Mouse (Mus musculus) liver, embryonic 16.5 days (tissue): Measurements from ENCODE around the gene Rab30. TPM values are rescaled to one million over a fixed set of nuclear protein-coding genes. Genes with fewer than 3 reads are reported as not detected.
"Not testable (repeated sequence)": the region's sequence is repeated elsewhere in the genome, so short reads cannot be mapped to it uniquely, and the experiment has no call there.

Source experiments
- ATAC-seq: fragments of 200-750 bp; cut with Nextera tagmentation; 2 replicates; pipeline ENCODE4 v1.8.0; 2017; ENCODE audit warnings: low read depth, mild to moderate bottlenecking, moderate number of reproducible peaks, moderate library complexity
- H3K27ac ChIP-seq: fragments of 300-500 bp; sonication (generic); 2 replicates; pipeline ENCODE4 v1.5.1; 2014; ENCODE audit warnings: mild to moderate bottlenecking, low read length
- H3K27me3 ChIP-seq: fragments of 300-500 bp; sonication (generic); 2 replicates; pipeline ENCODE4 v1.6.1; 2014; ENCODE audit warnings: low read depth, low read length, mixed read lengths; ENCODE audit not compliant: control insufficient read depth, insufficient read depth
- H3K36me3 ChIP-seq: fragments of 300-500 bp; sonication (generic); 2 replicates; pipeline ENCODE4 v1.6.1; 2014; ENCODE audit warnings: mild to moderate bottlenecking; ENCODE audit not compliant: control insufficient read depth, insufficient read depth
- H3K4me1 ChIP-seq: fragments of 300-500 bp; sonication (generic); 2 replicates; pipeline ENCODE4 v1.6.1; 2014; ENCODE audit warnings: low read depth, low read length, mixed read lengths; ENCODE audit not compliant: control insufficient read depth
- H3K4me2 ChIP-seq: fragments of 300-500 bp; sonication (generic); 2 replicates; pipeline ENCODE4 v1.6.1; 2014; ENCODE audit warnings: low read depth, low read length, mixed read lengths
- H3K4me3 ChIP-seq: fragments of 300-500 bp; sonication (generic); 2 replicates; pipeline ENCODE4 v1.5.1; 2014; ENCODE audit warnings: low read depth, mild to moderate bottlenecking, low read length
- H3K9ac ChIP-seq: fragments of 300-500 bp; sonication (generic); 2 replicates; pipeline ENCODE4 v1.6.1; 2014; ENCODE audit warnings: low read depth, low read length
- H3K9me3 ChIP-seq: fragments of 300-500 bp; sonication (generic); replicated peaks from 2 replicates; pipeline ENCODE4 v1.6.1; 2016; ENCODE audit warnings: low read length; ENCODE audit not compliant: control insufficient read depth
- WGBS: fragments of 180-500 bp; shearing (Covaris S2); extraction: QIAGEN DNeasy Blood & Tissue Kit; methylation state at CpG from one replicate; pipeline ENCODE4 v1.1.7; 2014; ENCODE audit not compliant: insufficient replicate concordance; 5-methylcytosine and 5-hydroxymethylcytosine counted together
- polyA plus RNA-seq: library from polyadenylated mRNA; unstranded; fragments of >200 nt; fragmentation: Nextera tagmentation; extraction: Ambion mirVana; gene quantifications from 2 replicates; pipeline ENCODE4 v1.2.1, GENCODE M21; 2015

Gene Rab30
- polyA plus RNA-seq, 1 experiment from 2014 or later, result 5.3 TPM

- no peak overlapping the region for H3K4me2 ChIP-seq
- no peak for ATAC-seq
- no peaks in the 10 kb centered on the region for H3K4me1 ChIP-seq
- no peak overlapping the region for H3K27ac ChIP-seq
- no peak overlapping the region for H3K4me3 ChIP-seq
- H3K9ac ChIP-seq, result no peak overlapping the region
- 42% methylated on average over 3 of the region's 3 CpGs for WGBS
- H3K9me3 ChIP-seq, result no peaks in the 10 kb centered on the region
- H3K36me3 ChIP-seq, result no peaks in the 10 kb centered on the region
- no peaks in the 10 kb centered on the region for H3K27me3 ChIP-seq
Measured at GRCm38 (mm10) chr7:92720156-92720905, 21.1 kb upstream of the Rab30 start.

DNA sequence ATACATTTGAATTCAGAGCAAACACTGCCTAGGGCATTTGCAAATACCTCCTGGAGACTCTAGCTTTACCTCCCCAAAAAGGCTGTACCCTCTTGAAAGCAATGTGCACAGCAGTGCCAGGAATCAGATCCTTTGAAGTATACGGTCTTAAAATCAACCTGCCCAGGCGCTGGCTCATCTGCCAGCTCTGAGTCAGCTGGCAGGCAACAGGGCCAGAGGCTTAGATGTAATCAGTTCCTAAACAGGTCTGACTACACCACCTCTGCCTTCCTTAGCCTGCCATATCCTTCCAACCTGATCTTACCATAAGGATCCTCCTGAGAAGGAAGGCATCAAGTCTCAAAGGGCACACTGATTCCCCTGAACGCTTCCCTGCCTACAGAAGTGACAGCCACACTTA, 17.7 kb upstream of the Rab30 start:
- Histone ChIP-seq H3K9me3 (no peaks in the 10 kb centered on the region), H3K4me1 (no peaks in the 10 kb centered on the region)
- 34% methylated on average over 3 of the region's 3 CpGs for WGBS

DNA sequence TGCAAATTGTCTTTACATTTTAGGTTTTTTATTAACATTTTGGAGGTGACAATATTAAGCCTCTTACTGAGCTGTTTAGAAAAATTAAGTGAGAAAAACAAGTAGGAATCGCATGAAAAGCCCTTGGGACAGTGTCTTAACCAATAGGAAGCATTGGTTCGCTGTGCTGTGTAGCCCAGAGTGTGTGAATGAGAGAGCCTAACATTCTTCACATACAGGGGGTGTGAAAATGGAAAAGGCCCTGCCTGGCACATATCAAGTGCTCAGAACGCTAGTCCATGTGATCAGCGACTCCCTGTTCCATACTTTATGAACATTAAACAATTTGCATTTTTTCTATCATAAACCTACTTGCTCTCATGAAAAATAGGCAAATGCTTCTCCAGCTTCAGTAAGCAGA, 17.1 kb upstream of the Rab30 start:
- WGBS, result 46% methylated on average over 4 of the region's 4 CpGs
- no peaks in the 10 kb centered on the region for H3K36me3 ChIP-seq

More for the DNA sequence above, 17.7 kb upstream of the Rab30 start:
- H3K27ac ChIP-seq, result no peak overlapping the region
- no peak overlapping the region for H3K9ac ChIP-seq
- no peaks in the 10 kb centered on the region for H3K36me3 ChIP-seq
- no peak for ATAC-seq
- H3K4me3 ChIP-seq, result no peak overlapping the region
- H3K27me3 ChIP-seq, result no peaks in the 10 kb centered on the region
- no peak overlapping the region for H3K4me2 ChIP-seq

DNA sequence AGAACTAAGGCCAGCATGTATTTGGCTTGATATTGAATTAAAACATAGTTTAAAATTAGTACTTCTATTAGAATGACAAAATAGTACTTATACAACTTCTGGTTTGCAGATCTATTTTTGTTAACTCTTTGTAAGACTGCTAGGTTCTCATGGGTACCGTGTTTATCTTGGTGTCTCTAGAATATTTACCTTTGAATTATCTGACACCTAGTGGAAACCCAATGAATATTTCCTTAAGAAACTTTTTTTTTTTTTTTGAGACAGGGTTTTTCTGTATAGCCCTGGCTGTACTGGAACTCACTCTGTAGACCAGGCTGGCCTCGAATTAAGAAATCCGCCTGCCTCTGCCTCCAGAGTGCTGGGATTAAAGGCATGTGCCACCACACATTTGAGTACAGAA, 11.8 kb upstream of the Rab30 start:
- not testable (repeated sequence) for H3K27me3 ChIP-seq, H3K4me1 ChIP-seq, H3K4me3 ChIP-seq, H3K27ac ChIP-seq, H3K36me3 ChIP-seq, ATAC-seq, H3K9me3 ChIP-seq, H3K4me2 ChIP-seq, H3K9ac ChIP-seq
- 52% methylated on average over 3 of the region's 3 CpGs for WGBS

More for the DNA sequence above, 17.1 kb upstream of the Rab30 start:
- Histone ChIP-seq H3K9ac (no peak overlapping the region), H3K9me3 (no peaks in the 10 kb centered on the region), H3K4me3 (no peak overlapping the region), H3K4me1 (no peaks in the 10 kb centered on the region), H3K4me2 (no peak overlapping the region), H3K27me3 (no peaks in the 10 kb centered on the region), H3K27ac (no peak overlapping the region)
- no peak for ATAC-seq

GRCm38 (mm10) chr7:92730465-92730864, 10.9 kb upstream of the Rab30 start:
- no peak overlapping the region for H3K4me2 ChIP-seq
- 58% methylated on average over 4 of the region's 4 CpGs for WGBS
- no peak for ATAC-seq
- no peak overlapping the region for H3K9ac ChIP-seq
- H3K27ac ChIP-seq, result no peak overlapping the region
- no peak overlapping the region for H3K4me3 ChIP-seq
- no peaks in the 10 kb centered on the region for H3K4me1 ChIP-seq
- no peaks in the 10 kb centered on the region for H3K9me3 ChIP-seq
- no peaks in the 10 kb centered on the region for H3K27me3 ChIP-seq
- peaks cover 3% of the 10 kb centered on the region; the same call in 1 of the 2 replicates for H3K36me3 ChIP-seq

- 55% methylated on average over 3 of the region's 3 CpGs for WGBS
- H3K4me3 ChIP-seq, result no peak overlapping the region
- no peak overlapping the region for H3K9ac ChIP-seq
- ATAC-seq, result no peak
- no peaks in the 10 kb centered on the region for H3K27me3 ChIP-seq
- no peak overlapping the region for H3K27ac ChIP-seq
- no peaks in the 10 kb centered on the region for H3K9me3 ChIP-seq
- H3K4me2 ChIP-seq, result no peak overlapping the region
- no peaks in the 10 kb centered on the region for H3K4me1 ChIP-seq
- H3K36me3 ChIP-seq, result peaks cover 3% of the 10 kb centered on the region; the same call in 1 of the 2 replicates
Measured at GRCm38 (mm10) chr7:92730959-92731358, 10.4 kb upstream of the Rab30 start.

DNA sequence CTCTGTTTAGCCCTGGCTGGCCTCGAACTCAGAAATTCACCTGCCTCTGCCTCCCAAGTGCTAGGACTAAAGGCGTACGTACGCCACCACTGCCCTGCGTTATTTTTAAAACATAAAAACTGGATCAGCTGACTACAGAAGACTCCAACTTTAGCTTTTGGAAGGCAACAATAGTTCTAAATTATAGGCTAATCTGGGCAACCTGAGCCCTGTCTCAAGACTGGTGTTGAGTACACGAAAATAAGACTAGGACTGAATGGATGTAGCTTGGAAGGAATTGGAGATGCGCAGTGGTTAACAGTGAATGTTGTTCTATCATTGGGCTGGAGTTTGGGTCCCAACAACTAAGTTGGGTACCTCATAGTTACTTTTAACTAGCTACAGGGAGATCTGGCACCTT, 9.3 kb upstream of the Rab30 start:
- Histone ChIP-seq H3K9me3 (no peaks in the 10 kb centered on the region), H3K36me3 (peaks cover 8% of the 10 kb centered on the region), H3K27me3 (no peaks in the 10 kb centered on the region), H3K4me1 (no peaks in the 10 kb centered on the region), H3K27ac (no peak overlapping the region), H3K9ac (no peak overlapping the region), H3K4me3 (no peak overlapping the region), H3K4me2 (no peak overlapping the region)
- no peak for ATAC-seq
- WGBS, result 78% methylated on average over 7 of the region's 7 CpGs

- ATAC-seq, result no peak
- WGBS, result 87% methylated on average over 1 of the region's 1 CpGs
- Histone ChIP-seq H3K4me1 (peaks cover 8% of the 10 kb centered on the region), H3K4me3 (no peak overlapping the region), H3K36me3 (peaks cover 17% of the 10 kb centered on the region), H3K4me2 (no peak overlapping the region), H3K9ac (no peak overlapping the region), H3K9me3 (no peaks in the 10 kb centered on the region), H3K27ac (no peak overlapping the region), H3K27me3 (no peaks in the 10 kb centered on the region)
Measured at GRCm38 (mm10) chr7:92737560-92737959, 3.8 kb upstream of the Rab30 start.

DNA sequence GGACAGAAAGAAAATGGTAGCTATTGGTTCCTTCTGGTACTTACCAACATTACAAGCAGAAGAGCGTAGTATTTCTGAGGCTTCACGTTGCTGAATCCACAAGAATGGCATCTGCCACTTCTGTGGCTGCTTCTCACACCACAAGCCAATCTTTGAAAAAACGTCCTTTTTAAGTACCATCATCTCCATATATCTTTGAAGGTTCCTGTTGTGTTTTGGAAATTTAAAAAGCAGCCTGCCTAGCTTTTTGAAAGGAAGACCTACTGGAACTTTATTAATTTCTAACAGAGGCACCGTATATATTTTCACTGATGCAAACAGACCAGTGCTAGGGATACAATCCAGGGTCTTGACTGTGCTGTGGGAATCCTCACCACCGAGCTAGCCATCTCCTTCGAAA, 1.4 kb upstream of the Rab30 start:
- Histone ChIP-seq H3K9me3 (no peaks in the 10 kb centered on the region), H3K36me3 (peaks cover 14% of the 10 kb centered on the region), H3K27ac (no peak overlapping the region), H3K4me2 (peak overlapping the region; percentile 75), H3K9ac (peak overlapping the region; percentile 87), H3K27me3 (no peaks in the 10 kb centered on the region), H3K4me1 (peaks cover 26% of the 10 kb centered on the region), H3K4me3 (peak overlapping the region; percentile 78)
- ATAC-seq, result no peak
- 50% methylated on average over 6 of the region's 6 CpGs for WGBS
